Mouse (Mus musculus): ENCODE results near the gene Sh3pxd2b.
A peak's percentile ranks its signal among the peaks of the same experiment; 100 is the strongest.

Gene Sh3pxd2b

GRCm38 (mm10) chr11:32340476-32341473 is 6.8 kb upstream of the Sh3pxd2b start:
- ATAC-seq (ENCODE audit: low TSS enrichment) = peak; percentile 69

GRCm38 (mm10) chr11:32342770-32343191 is 4.8 kb upstream of the Sh3pxd2b start:
- ATAC-seq (ENCODE audit: low TSS enrichment) = 0 out of 2 replicates have a peak, but pooled peaks have one; percentile 7

DNA sequence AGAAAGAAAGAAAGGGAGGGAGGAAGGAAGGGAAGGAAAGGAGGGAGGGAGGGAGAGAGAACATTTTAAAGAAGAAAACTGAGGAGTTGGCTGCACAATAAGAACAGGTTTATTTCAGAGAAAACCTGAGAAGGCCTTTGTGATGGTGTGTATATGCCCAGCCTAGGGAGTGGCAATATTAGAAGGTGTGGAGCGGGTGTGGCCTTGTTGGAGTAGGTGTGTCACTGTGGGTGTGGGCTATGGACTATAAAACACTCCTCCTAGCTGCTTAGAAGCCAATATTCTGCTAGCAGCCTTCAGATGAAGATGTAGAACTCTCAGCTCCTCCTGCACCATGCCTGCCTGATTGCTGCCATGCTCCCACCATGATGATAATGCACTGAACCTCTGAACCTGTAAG is 4.3 kb upstream of the Sh3pxd2b start:
- ATAC-seq (ENCODE audit: low TSS enrichment) = no peak

GRCm38 (mm10) chr11:32345504-32346297 is 1.9 kb upstream of the Sh3pxd2b start:
- ATAC-seq (ENCODE audit: low TSS enrichment) = no peak

DNA sequence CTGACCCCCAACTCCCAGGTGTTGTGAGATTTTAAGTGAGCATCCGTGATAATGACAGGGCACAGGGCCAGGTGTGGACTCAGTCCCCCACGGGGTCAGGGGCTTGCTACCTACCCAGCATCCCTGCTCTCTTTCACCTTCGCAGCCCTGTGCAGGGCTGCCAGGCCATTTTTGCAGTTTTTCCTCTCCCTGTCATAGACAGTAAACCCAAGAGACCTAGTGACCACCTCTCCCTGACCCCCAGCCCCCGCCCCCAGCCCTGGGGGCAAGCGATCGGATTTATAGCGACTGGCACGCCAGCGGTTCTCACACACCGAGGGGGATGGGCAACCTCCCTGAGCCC is 385 bp upstream of the Sh3pxd2b start:
- no peak for ATAC-seq (ENCODE audit: low TSS enrichment)

GRCm38 (mm10) chr11:32348433-32349283 is 1.0 kb downstream of the Sh3pxd2b start:
- no peak for ATAC-seq (ENCODE audit: low TSS enrichment)

GRCm38 (mm10) chr11:32349284-32349953 is 1.8 kb downstream of the Sh3pxd2b start:
- no peak for ATAC-seq (ENCODE audit: low TSS enrichment)

DNA sequence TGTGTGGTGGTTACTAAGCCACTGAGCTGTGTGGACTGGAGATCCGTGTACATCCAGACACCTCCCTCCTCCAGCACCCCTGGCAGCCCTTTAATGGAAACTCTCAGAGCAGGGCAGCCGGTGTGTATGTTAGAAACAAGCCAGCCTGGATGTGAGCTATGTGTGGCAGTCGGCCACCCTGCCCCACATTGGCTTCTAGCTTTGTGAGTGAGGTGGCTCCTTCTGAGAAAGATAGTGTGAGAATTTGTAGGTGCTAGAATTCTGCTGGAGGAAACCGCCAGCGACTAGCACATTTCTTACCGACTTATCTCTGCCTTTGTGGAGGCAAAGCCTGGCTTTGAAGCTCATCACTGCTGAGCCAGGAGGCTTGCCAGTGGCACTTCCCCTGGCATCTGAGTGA is 5.3 kb downstream of the Sh3pxd2b start:
- ATAC-seq (ENCODE audit: low TSS enrichment) = peak; percentile 69

- ATAC-seq (ENCODE audit: low TSS enrichment) = no peak
Observed at GRCm38 (mm10) chr11:32355377-32355776, 7.8 kb downstream of the Sh3pxd2b start.

- no peak for ATAC-seq (ENCODE audit: low TSS enrichment)
Observed at GRCm38 (mm10) chr11:32357686-32358085, 10.1 kb downstream of the Sh3pxd2b start.

GRCm38 (mm10) chr11:32358399-32358798 is 10.8 kb downstream of the Sh3pxd2b start:
- no peak for ATAC-seq (ENCODE audit: low TSS enrichment)

DNA sequence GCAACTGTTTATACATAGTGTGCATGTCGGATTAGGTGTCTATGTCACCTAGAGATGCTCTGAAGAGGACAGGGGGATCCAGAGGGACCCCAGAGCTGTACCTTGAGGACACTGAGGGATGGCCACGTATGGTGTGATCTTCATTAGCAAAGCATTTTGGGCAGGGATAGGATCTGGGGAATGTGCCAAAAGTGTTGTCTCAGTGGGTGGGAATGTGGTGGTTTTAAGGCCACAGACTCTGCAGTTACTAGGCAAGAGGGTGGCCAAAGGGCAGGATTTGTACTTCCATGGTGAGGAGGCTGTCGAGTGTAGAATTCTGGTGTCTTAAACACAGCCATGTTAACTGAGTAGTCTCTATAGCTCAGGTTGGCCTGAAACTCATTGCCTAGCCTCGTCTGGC is 11.9 kb downstream of the Sh3pxd2b start:
- no peak for ATAC-seq (ENCODE audit: low TSS enrichment)

- no peak for ATAC-seq (ENCODE audit: low TSS enrichment)
Observed at GRCm38 (mm10) chr11:32361774-32362173, 14.2 kb downstream of the Sh3pxd2b start.

GRCm38 (mm10) chr11:32363188-32363587 is 15.6 kb downstream of the Sh3pxd2b start:
- ATAC-seq (ENCODE audit: low TSS enrichment) = no peak; the same call in 1 of the 2 replicates

GRCm38 (mm10) chr11:32363610-32364220 is 16.1 kb downstream of the Sh3pxd2b start:
- ATAC-seq (ENCODE audit: low TSS enrichment) = peak; percentile 57

GRCm38 (mm10) chr11:32364375-32364774 is 16.8 kb downstream of the Sh3pxd2b start:
- no peak for ATAC-seq (ENCODE audit: low TSS enrichment)

GRCm38 (mm10) chr11:32365498-32365897 is 17.9 kb downstream of the Sh3pxd2b start:
- ATAC-seq (ENCODE audit: low TSS enrichment) = no peak

DNA sequence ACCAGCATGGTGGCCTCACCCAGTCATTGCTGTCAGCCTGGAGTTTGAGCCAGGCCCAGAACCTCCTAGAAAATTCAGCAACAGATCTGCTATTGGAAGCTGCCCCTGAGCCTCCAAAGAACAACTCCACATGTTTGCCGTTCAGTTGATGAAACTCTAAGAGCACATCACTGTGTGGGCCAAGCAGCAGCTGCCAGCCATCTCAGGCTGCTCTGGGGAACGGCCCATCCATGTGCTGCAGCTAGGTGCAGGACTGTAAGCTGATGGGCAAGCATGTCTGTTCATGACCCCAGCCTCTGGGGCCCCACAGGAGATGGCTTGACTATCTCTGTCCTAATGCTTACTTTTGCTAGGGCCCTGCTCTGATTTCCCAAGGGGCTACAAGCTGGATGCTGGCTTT is 19.4 kb downstream of the Sh3pxd2b start:
- no peak for ATAC-seq (ENCODE audit: low TSS enrichment)

DNA sequence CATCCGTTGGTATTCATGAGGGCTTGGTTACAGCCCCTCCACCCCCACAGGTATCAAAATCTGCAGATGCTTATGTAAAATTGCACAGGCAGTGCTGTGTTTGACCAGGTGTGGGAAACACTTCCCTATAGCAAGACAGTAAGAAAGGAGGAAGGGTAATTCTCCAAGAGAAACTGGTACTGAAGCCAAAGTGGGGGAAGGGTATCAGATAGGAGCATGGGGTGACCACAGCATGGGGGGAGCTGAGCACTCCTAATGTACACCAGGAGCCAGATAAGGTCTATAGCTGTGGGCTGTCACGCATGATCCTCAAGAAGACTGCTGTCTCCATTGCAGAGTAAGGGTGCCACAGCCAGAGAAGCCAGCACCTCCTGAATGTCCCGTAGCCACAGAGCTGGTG is 21.4 kb downstream of the Sh3pxd2b start:
- ATAC-seq (ENCODE audit: low TSS enrichment) = no peak

DNA sequence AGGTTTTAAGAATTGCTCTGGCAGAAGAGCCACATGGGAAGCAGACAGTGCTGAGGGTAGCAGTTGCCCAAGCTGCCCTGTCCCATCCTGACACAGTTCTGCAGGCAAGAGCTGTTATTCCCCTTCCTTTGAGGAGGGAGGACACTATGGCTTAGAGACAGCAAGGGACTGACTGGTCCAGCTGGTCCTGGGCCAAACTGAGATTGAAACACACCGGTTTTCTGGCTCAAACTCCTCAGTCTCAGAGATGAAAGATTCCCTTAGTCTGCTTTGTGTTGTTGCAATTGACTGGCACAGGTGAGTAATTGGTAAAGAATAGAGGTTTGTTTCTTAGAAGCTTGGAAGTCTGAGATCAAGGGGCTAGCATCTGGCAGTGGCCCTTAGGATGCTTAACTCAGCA is 23.3 kb downstream of the Sh3pxd2b start:
- ATAC-seq (ENCODE audit: low TSS enrichment) = no peak
